Mouse (Mus musculus): Measurements from ENCODE around the gene Cldn2. TPM values are rescaled to one million over a fixed set of nuclear protein-coding genes. Genes with fewer than 3 reads are reported as not detected.
"Not testable (repeated sequence)": the region's sequence is repeated elsewhere in the genome, so short reads cannot be mapped to it uniquely, and the experiment has no call there.

Gene Cldn2
- polyA plus RNA-seq (2015; fragmentation: Nextera tagmentation; extraction: Ambion mirVana) = 0.16 and 0.18 TPM in 2 replicates

GRCm38 (mm10) chrX:139800406-139800878, at the start of gene Cldn2:
Gene Cldn2 (plus strand): TSS chrX:139800828.
- DNase-seq (ENCODE audit: low spot score) (no peak), ATAC-seq (ENCODE audit: low FRiP score, low TSS enrichment) (no peak)
- H3K4me2 ChIP-seq (replicated peaks; ENCODE audit: low read depth) = no peak within 1 kb of the TSS
- H3K4me1 ChIP-seq (replicated peaks; ENCODE audit: control insufficient read depth, insufficient read depth) = no peaks in the 10 kb centered on the region
- TF ChIP-seq EP300 (optimal IDR thresholded peaks at IDR 0.05) = no peak
- no peak for TF ChIP-seq CTCF (IDR thresholded peaks at IDR 0.05; ENCODE audit: low read depth)
- no peak within 1 kb of the TSS for H3K27ac ChIP-seq (replicated peaks)
- no peaks in the 10 kb centered on the region for H3K27me3 ChIP-seq (ENCODE audit: control insufficient read depth, insufficient read depth, low read length)
- H3K9me3 ChIP-seq (ENCODE audit: control insufficient read depth, low read length) = no peaks in the 10 kb centered on the region
- no peak within 1 kb of the TSS for H3K4me3 ChIP-seq (ENCODE audit: low read depth, low read length)
- H3K9ac ChIP-seq (ENCODE audit: low read length) = no peak within 1 kb of the TSS
- H3K36me3 ChIP-seq (ENCODE audit: control insufficient read depth, insufficient read depth, low read length) = no peaks in the 10 kb centered on the region
- 55% methylated on average over 8 of the region's 8 CpGs for WGBS

DNA sequence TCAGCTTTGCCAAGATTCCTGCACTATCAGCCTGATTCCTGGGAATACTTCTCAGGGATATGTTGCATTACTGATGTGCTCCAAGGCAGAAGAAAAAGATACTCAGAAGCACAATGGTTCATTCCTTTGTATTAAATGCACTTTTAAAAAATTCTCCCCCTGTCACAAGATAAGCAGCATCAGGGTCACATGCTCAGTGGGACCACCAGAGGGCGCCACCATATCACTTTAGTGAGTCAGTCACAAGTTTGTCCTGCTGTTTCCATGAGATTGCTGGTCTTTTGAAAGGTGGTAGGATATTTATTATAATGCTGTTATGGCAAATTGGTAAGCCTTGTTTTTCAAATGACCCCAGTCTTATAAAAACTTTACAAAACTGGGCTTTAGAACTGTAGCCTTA, 48.8 kb upstream of the Cldn2 start:
- H3K27ac ChIP-seq (replicated peaks) = no peak overlapping the region
- no peaks in the 10 kb centered on the region for H3K27me3 ChIP-seq (ENCODE audit: control insufficient read depth, insufficient read depth, low read length)
- H3K36me3 ChIP-seq (ENCODE audit: control insufficient read depth, insufficient read depth, low read length) = no peaks in the 10 kb centered on the region
- ATAC-seq (ENCODE audit: low FRiP score, low TSS enrichment) = no peak
- H3K9ac ChIP-seq (ENCODE audit: low read length) = no peak overlapping the region
- TF ChIP-seq EP300 (optimal IDR thresholded peaks at IDR 0.05) = no peak
- TF ChIP-seq CTCF (IDR thresholded peaks at IDR 0.05; ENCODE audit: low read depth) = peak; percentile 76
- WGBS = 0% methylated on average over 1 of the region's 1 CpGs
- H3K4me3 ChIP-seq (ENCODE audit: low read depth, low read length) = no peak overlapping the region
- DNase-seq (ENCODE audit: low spot score) = peak; percentile 53
- no peak overlapping the region for H3K4me2 ChIP-seq (replicated peaks; ENCODE audit: low read depth)
- no peaks in the 10 kb centered on the region for H3K9me3 ChIP-seq (ENCODE audit: control insufficient read depth, low read length)
- no peaks in the 10 kb centered on the region for H3K4me1 ChIP-seq (replicated peaks; ENCODE audit: control insufficient read depth, insufficient read depth)

- not testable (repeated sequence) for H3K27ac ChIP-seq (replicated peaks); H3K4me1 ChIP-seq (replicated peaks; ENCODE audit: control insufficient read depth, insufficient read depth); H3K36me3 ChIP-seq (ENCODE audit: control insufficient read depth, insufficient read depth, low read length); H3K27me3 ChIP-seq (ENCODE audit: control insufficient read depth, insufficient read depth, low read length); DNase-seq (ENCODE audit: low spot score); ATAC-seq (ENCODE audit: low FRiP score, low TSS enrichment); H3K4me3 ChIP-seq (ENCODE audit: low read depth, low read length); H3K9me3 ChIP-seq (ENCODE audit: control insufficient read depth, low read length); H3K4me2 ChIP-seq (replicated peaks; ENCODE audit: low read depth); H3K9ac ChIP-seq (ENCODE audit: low read length)
- 70% methylated on average over 3 of the region's 3 CpGs for WGBS
Measured at GRCm38 (mm10) chrX:139758634-139759033, 42.0 kb upstream of the Cldn2 start.

DNA sequence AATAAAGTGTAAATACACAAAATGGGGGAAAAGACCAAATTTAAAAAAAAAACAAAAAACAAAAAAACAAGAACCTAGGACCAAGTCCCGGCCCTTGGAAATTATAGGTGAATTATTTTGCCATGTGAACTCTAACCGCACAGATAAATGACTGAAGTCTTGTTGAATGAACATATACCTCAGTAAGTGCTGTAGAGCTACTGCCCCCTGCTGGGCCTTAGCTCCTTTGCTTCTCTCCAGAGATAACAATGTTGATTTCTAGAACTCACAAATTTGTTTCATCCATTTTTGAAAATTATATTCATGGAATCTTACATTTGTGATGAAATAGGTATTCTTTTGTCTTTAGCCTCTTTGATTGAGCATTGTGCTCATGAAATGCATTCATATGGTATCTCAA, 38.1 kb upstream of the Cldn2 start:
- 77% methylated on average over 2 of the region's 2 CpGs for WGBS
- Histone ChIP-seq H3K4me3 (ENCODE audit: low read depth, low read length) (no peak overlapping the region), H3K9ac (ENCODE audit: low read length) (no peak overlapping the region), H3K36me3 (ENCODE audit: control insufficient read depth, insufficient read depth, low read length) (no peaks in the 10 kb centered on the region), H3K4me2 (replicated peaks; ENCODE audit: low read depth) (no peak overlapping the region), H3K9me3 (ENCODE audit: control insufficient read depth, low read length) (no peaks in the 10 kb centered on the region), H3K27me3 (ENCODE audit: control insufficient read depth, insufficient read depth, low read length) (no peaks in the 10 kb centered on the region), H3K27ac (replicated peaks) (no peak overlapping the region), H3K4me1 (replicated peaks; ENCODE audit: control insufficient read depth, insufficient read depth) (no peaks in the 10 kb centered on the region)
- DNase-seq (ENCODE audit: low spot score) (peak; percentile 30), ATAC-seq (ENCODE audit: low FRiP score, low TSS enrichment) (no peak)
- TF ChIP-seq EP300 (optimal IDR thresholded peaks at IDR 0.05) (no peak), CTCF (IDR thresholded peaks at IDR 0.05; ENCODE audit: low read depth) (peak; percentile 70)

GRCm38 (mm10) chrX:139769975-139770637, 30.5 kb upstream of the Cldn2 start:
- DNase-seq (ENCODE audit: low spot score) = no peak
- Histone ChIP-seq H3K36me3 (ENCODE audit: control insufficient read depth, insufficient read depth, low read length) (no peaks in the 10 kb centered on the region), H3K27ac (replicated peaks) (no peak overlapping the region), H3K4me2 (replicated peaks; ENCODE audit: low read depth) (no peak overlapping the region), H3K9me3 (ENCODE audit: control insufficient read depth, low read length) (no peaks in the 10 kb centered on the region), H3K27me3 (ENCODE audit: control insufficient read depth, insufficient read depth, low read length) (no peaks in the 10 kb centered on the region), H3K4me1 (replicated peaks; ENCODE audit: control insufficient read depth, insufficient read depth) (no peaks in the 10 kb centered on the region), H3K4me3 (ENCODE audit: low read depth, low read length) (no peak overlapping the region), H3K9ac (ENCODE audit: low read length) (no peak overlapping the region)
- 75% methylated on average over 13 of the region's 13 CpGs for WGBS
- no peak for ATAC-seq (ENCODE audit: low FRiP score, low TSS enrichment)
- TF ChIP-seq EP300 (optimal IDR thresholded peaks at IDR 0.05) (no peak), CTCF (IDR thresholded peaks at IDR 0.05; ENCODE audit: low read depth) (no peak)

DNA sequence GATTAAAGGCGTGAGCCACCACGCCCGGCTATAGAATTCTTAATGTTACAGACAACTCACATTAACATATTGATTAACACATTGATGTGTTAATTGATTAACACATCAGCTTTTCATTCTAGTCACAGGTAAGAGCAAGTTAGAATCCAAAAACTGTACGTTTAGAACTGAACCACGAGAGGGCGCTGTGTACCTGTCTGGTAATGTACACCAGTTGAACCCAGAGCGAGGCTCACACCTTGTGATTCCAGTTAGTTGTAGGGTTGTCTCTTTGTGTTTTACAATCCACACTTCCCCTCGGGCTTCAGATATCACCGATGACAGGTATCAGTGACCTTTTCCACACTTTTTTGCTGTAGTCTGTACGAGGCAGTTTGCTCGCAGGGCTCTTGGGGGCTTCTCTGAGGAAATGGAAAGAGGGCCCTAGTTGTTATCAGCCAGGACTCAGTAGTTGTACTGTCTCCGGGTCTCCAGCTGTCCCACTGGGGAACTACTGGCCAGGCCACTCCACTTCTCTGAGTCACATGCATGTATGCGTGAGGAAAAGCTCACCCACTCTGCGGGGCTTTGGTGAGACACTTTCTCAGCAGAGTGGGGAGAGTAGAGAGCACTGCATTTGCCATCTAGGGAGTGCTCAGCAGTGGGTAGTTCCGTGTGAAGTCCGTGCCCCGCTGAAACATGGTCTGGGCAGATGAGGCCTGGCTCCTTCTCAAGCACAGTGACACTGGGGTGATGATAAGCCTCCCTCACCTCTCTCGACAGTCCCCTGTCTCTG, 26.1 kb upstream of the Cldn2 start:
- no peaks in the 10 kb centered on the region for H3K36me3 ChIP-seq (ENCODE audit: control insufficient read depth, insufficient read depth, low read length)
- no peaks in the 10 kb centered on the region for H3K4me1 ChIP-seq (replicated peaks; ENCODE audit: control insufficient read depth, insufficient read depth)
- no peak overlapping the region for H3K4me2 ChIP-seq (replicated peaks; ENCODE audit: low read depth)
- DNase-seq (ENCODE audit: low spot score) (peak; percentile 47), ATAC-seq (ENCODE audit: low FRiP score, low TSS enrichment) (0 out of 2 replicates have a peak, but pooled peaks have one; percentile 57)
- TF ChIP-seq EP300 (optimal IDR thresholded peaks at IDR 0.05) (no peak), CTCF (IDR thresholded peaks at IDR 0.05; ENCODE audit: low read depth) (peak; percentile 80)
- H3K9ac ChIP-seq (ENCODE audit: low read length) = no peak overlapping the region
- no peaks in the 10 kb centered on the region for H3K9me3 ChIP-seq (ENCODE audit: control insufficient read depth, low read length)
- H3K27ac ChIP-seq (replicated peaks) = no peak overlapping the region
- no peaks in the 10 kb centered on the region for H3K27me3 ChIP-seq (ENCODE audit: control insufficient read depth, insufficient read depth, low read length)
- no peak overlapping the region for H3K4me3 ChIP-seq (ENCODE audit: low read depth, low read length)
- 30% methylated on average over 18 of the region's 18 CpGs for WGBS

All from stomach, postnatal 0 days (tissue).